28 mouse cellular contexts compared by ENCODE assay signal in genomic region chr16:38571481-38571880, GRCm38 (mm10).
"Had no signal": no experiment of that assay in that cellular context is flagged by ENCODE, and none has a peak within 500 bp of the region (broad histone marks: within the 10 kb centered on the region; RNA-seq: fewer than 3 reads in every experiment).

No protein-coding gene starts in this region.

- H3K9ac ChIP-seq: embryonic facial prominence, embryonic 12.5 days; embryonic facial prominence, embryonic 13.5 days; embryonic facial prominence, embryonic 15.5 days; forebrain, embryonic 12.5 days; forebrain, embryonic 13.5 days; forebrain, embryonic 15.5 days; forebrain, postnatal 0 days had no signal

- H3K27me3 ChIP-seq: embryonic facial prominence, embryonic 12.5 days; embryonic facial prominence, embryonic 13.5 days; embryonic facial prominence, embryonic 15.5 days; forebrain, embryonic 12.5 days; forebrain, embryonic 13.5 days; forebrain, embryonic 15.5 days had no signal

- ATAC-seq: forebrain, embryonic 13.5 days; forebrain, embryonic 14.5 days; forebrain, embryonic 15.5 days; forebrain, embryonic 16.5 days; forebrain, postnatal 0 days had no signal

- H3K4me3 ChIP-seq: embryonic facial prominence, embryonic 10.5 days; embryonic facial prominence, embryonic 12.5 days; embryonic facial prominence, embryonic 13.5 days; embryonic facial prominence, embryonic 15.5 days; erythroblast, embryonic 14.5 days; forebrain, embryonic 10.5 days; forebrain, embryonic 12.5 days; forebrain, embryonic 13.5 days; forebrain, embryonic 15.5 days; gastrocnemius, adult 2 months; heart, adult 2 months had no signal

- DNase-seq: cerebellum, adult 2 months; cerebellum, adult 8-10 months; cerebellum, adult 9-10 months; cerebellum, adult 9-11 months; cerebellum, postnatal 10 days; cerebellum, postnatal 14 days; cerebellum, postnatal 25 days; cerebellum, postnatal 36 days; embryo, embryonic 11 days; forebrain, postnatal 0 days; gastrocnemius, adult 2 months; gastrocnemius, postnatal 10 days; gastrocnemius, postnatal 14 days; gastrocnemius, postnatal 25 days; gastrocnemius, postnatal 36 days; heart, adult 18-20 months; heart, adult 2 months had no signal

- H3K4me1 ChIP-seq: embryonic facial prominence, embryonic 10.5 days; embryonic facial prominence, embryonic 12.5 days; embryonic facial prominence, embryonic 13.5 days; forebrain, embryonic 10.5 days; forebrain, embryonic 12.5 days; forebrain, embryonic 13.5 days; forebrain, embryonic 15.5 days had no signal

- H3K27ac ChIP-seq: embryonic facial prominence, embryonic 10.5 days; embryonic facial prominence, embryonic 12.5 days; embryonic facial prominence, embryonic 13.5 days; embryonic facial prominence, embryonic 15.5 days; forebrain, embryonic 10.5 days; forebrain, embryonic 12.5 days; forebrain, embryonic 13.5 days; forebrain, embryonic 15.5 days; gastrocnemius, adult 2 months; heart, adult 2 months had no signal

- H3K9me3 ChIP-seq: embryonic facial prominence, embryonic 10.5 days; embryonic facial prominence, embryonic 12.5 days; embryonic facial prominence, embryonic 13.5 days; embryonic facial prominence, embryonic 15.5 days; forebrain, embryonic 10.5 days; forebrain, embryonic 12.5 days; forebrain, embryonic 13.5 days; forebrain, embryonic 15.5 days had no signal

- H3K4me2 ChIP-seq: embryonic facial prominence, embryonic 12.5 days; embryonic facial prominence, embryonic 13.5 days; embryonic facial prominence, embryonic 15.5 days; forebrain, embryonic 12.5 days; forebrain, embryonic 13.5 days; forebrain, embryonic 15.5 days had no signal
